ENCODE assay signal across 12 mouse cellular contexts in the genomic region with DNA sequence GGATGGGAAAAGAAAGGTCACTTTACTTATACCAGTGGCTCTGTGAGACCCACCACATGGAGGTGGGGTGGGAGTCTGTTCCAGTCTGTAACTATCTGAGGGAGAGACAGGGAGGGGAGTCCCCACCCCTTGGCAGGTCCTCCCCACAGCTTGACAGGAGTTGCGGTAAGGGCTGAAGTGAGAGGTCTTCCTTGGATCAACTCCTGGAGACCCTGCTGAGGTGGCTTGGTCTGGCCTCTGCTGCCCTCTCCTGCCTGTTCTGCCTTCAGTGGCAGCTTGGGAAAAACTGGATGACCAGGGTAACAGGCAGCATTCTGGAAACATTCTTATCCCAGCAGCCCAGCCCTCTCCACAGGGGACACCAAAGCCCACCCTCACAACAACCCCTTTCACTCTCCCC. TPM values are rescaled to one million over a fixed set of nuclear protein-coding genes. Genes with fewer than 3 reads are reported as not detected.
DNase-seq lines count a peak whose midpoint lies in the region; ATAC-seq and TF ChIP-seq lines count a peak whose summit lies in the region.
"Had no signal": no experiment of that assay in that cellular context is flagged by ENCODE, and none has a peak within 500 bp of the region (broad histone marks: within the 10 kb centered on the region; RNA-seq: fewer than 3 reads in every experiment).

No protein-coding gene starts in this region.

- H3K4me2 ChIP-seq in midbrain, embryonic 11.5 days, result no peak overlapping the region
- H3K4me2 ChIP-seq in midbrain, embryonic 13.5 days (replicated peaks), result no peak overlapping the region
- no peak overlapping the region for H3K4me2 ChIP-seq in embryonic facial prominence, embryonic 12.5 days (replicated peaks)
- peak overlapping the region; percentile 78 for H3K4me2 ChIP-seq in stomach, embryonic 14.5 days (replicated peaks; ENCODE audit: low read depth, low read length)

- H3K9me3 ChIP-seq in midbrain, embryonic 11.5 days (ENCODE audit: control insufficient read depth, low read length), result no peaks in the 10 kb centered on the region
- H3K9me3 ChIP-seq in midbrain, embryonic 13.5 days, result no peaks in the 10 kb centered on the region
- H3K9me3 ChIP-seq in embryonic facial prominence, embryonic 12.5 days, result no peaks in the 10 kb centered on the region
- no peaks in the 10 kb centered on the region for H3K9me3 ChIP-seq in stomach, embryonic 14.5 days (ENCODE audit: control insufficient read depth, low read depth, low read length)

- H3K4me1 ChIP-seq in kidney, adult 2 months (ENCODE audit: control insufficient read depth, insufficient read depth, low read length), result no peaks in the 10 kb centered on the region
- no peaks in the 10 kb centered on the region for H3K4me1 ChIP-seq in midbrain, embryonic 11.5 days (ENCODE audit: control insufficient read depth, insufficient read depth, low read length)
- no peaks in the 10 kb centered on the region for H3K4me1 ChIP-seq in midbrain, embryonic 13.5 days (replicated peaks)
- peaks cover 9% of the 10 kb centered on the region for H3K4me1 ChIP-seq in embryonic facial prominence, embryonic 12.5 days
- peaks cover 13% of the 10 kb centered on the region for H3K4me1 ChIP-seq in stomach, embryonic 14.5 days (ENCODE audit: control insufficient read depth, insufficient read depth, low read length)

- peaks cover 2% of the 10 kb centered on the region; the same call in 1 of the 2 replicates for H3K27me3 ChIP-seq in kidney, adult 2 months (replicated peaks; ENCODE audit: control insufficient read depth, insufficient read depth, low read length)
- peaks cover 73% of the 10 kb centered on the region for H3K27me3 ChIP-seq in midbrain, embryonic 11.5 days (ENCODE audit: control insufficient read depth, insufficient read depth, low read length)
- H3K27me3 ChIP-seq in midbrain, embryonic 13.5 days, result peaks cover 83% of the 10 kb centered on the region
- peaks cover 66% of the 10 kb centered on the region for H3K27me3 ChIP-seq in embryonic facial prominence, embryonic 12.5 days
- peaks cover 17% of the 10 kb centered on the region for H3K27me3 ChIP-seq in stomach, embryonic 14.5 days (ENCODE audit: control insufficient read depth, insufficient read depth, low read length)

- H3K9ac ChIP-seq in midbrain, embryonic 11.5 days (ENCODE audit: low read length), result no peak overlapping the region
- no peak overlapping the region for H3K9ac ChIP-seq in midbrain, embryonic 13.5 days (replicated peaks)
- no peak overlapping the region for H3K9ac ChIP-seq in embryonic facial prominence, embryonic 12.5 days
- H3K9ac ChIP-seq in stomach, embryonic 14.5 days (replicated peaks; ENCODE audit: low read depth, low read length), result peak overlapping the region; percentile 92

- 0% methylated on average over 1 of the region's 1 CpGs for WGBS in kidney, adult 2 months
- WGBS in midbrain, embryonic 11.5 days, result 0% methylated on average over 1 of the region's 1 CpGs
- 0% methylated on average over 1 of the region's 1 CpGs for WGBS in midbrain, embryonic 13.5 days
- 0% methylated on average over 1 of the region's 1 CpGs for WGBS in embryonic facial prominence, embryonic 12.5 days
- WGBS in stomach, embryonic 14.5 days, result 0% methylated on average over 1 of the region's 1 CpGs

- no peaks in the 10 kb centered on the region for H3K36me3 ChIP-seq in kidney, adult 2 months (ENCODE audit: control insufficient read depth, insufficient read depth, low read length)
- no peaks in the 10 kb centered on the region for H3K36me3 ChIP-seq in midbrain, embryonic 11.5 days (ENCODE audit: control insufficient read depth, insufficient read depth, low read length)
- no peaks in the 10 kb centered on the region for H3K36me3 ChIP-seq in midbrain, embryonic 13.5 days
- H3K36me3 ChIP-seq in embryonic facial prominence, embryonic 12.5 days, result no peaks in the 10 kb centered on the region
- peaks cover 8% of the 10 kb centered on the region; the same call in 1 of the 2 replicates for H3K36me3 ChIP-seq in stomach, embryonic 14.5 days (ENCODE audit: control insufficient read depth, insufficient read depth, low read length)

- H3K27ac ChIP-seq in kidney, adult 2 months (ENCODE audit: insufficient read depth, low read depth, low read length), result no peak overlapping the region
- no peak overlapping the region for H3K27ac ChIP-seq in midbrain, embryonic 11.5 days (ENCODE audit: low read depth, low read length)
- H3K27ac ChIP-seq in midbrain, embryonic 13.5 days, result no peak overlapping the region
- H3K27ac ChIP-seq in embryonic facial prominence, embryonic 12.5 days, result peak overlapping the region; percentile 14; the same call in 1 of the 2 replicates
- H3K27ac ChIP-seq in stomach, embryonic 14.5 days (ENCODE audit: low read length), result peak overlapping the region; percentile 69; the same call in 1 of the 2 replicates

- no peak for ATAC-seq in midbrain, embryonic 11.5 days (ENCODE audit: low FRiP score)
- ATAC-seq in midbrain, embryonic 13.5 days, result no peak
- ATAC-seq in embryonic facial prominence, embryonic 12.5 days (ENCODE audit: insufficient number of reproducible peaks, insufficient read depth, low FRiP score, low TSS enrichment), result no peak
- no peak for ATAC-seq in stomach, embryonic 14.5 days (ENCODE audit: insufficient number of reproducible peaks, insufficient read depth, low FRiP score, low read depth)
- ATAC-seq: activated CD4-positive, CD25-positive, alpha-beta regulatory T cell, adult 4 months had no signal

- TF ChIP-seq POLR2A in kidney, adult 2 months (IDR thresholded peaks at IDR 0.05; ENCODE audit: low read depth, low read length), result no peak

- H3K4me3 ChIP-seq in kidney, adult 2 months (ENCODE audit: insufficient read depth, low read depth, low read length), result no peak overlapping the region
- no peak overlapping the region for H3K4me3 ChIP-seq in midbrain, embryonic 11.5 days (ENCODE audit: low read depth, low read length)
- H3K4me3 ChIP-seq in midbrain, embryonic 13.5 days (replicated peaks), result no peak overlapping the region
- no peak overlapping the region for H3K4me3 ChIP-seq in embryonic facial prominence, embryonic 12.5 days
- no peak overlapping the region for H3K4me3 ChIP-seq in stomach, embryonic 14.5 days (ENCODE audit: low read depth, low read length)

- no peak for DNase-seq in kidney, adult 2 months
- no peak for DNase-seq in kidney, postnatal 14 days
- DNase-seq in midbrain, embryonic 11.5 days (ENCODE audit: low spot score, missing footprints), result peak; percentile 89
- no peak for DNase-seq in layer of hippocampus, postnatal 36 days
- no peak for DNase-seq in c-Kit-positive CD71-positive TER-119-positive erythroid progenitor cells, embryonic 14.5 days (ENCODE audit: low spot score)
- DNase-seq: kidney, adult 9 months; right cerebral cortex, postnatal 25 days had no signal

- peak; percentile 24; the same call in 1 of the 2 replicates for TF ChIP-seq CTCF in kidney, adult 2 months (conservative IDR thresholded peaks at IDR 0.05; ENCODE audit: insufficient read depth, insufficient read length, low read depth, low read length)

RNA-seq across cellular contexts. Expression of a gene that starts 6.5 kb away (rescaled TPM):
- 0.52 and 0.69 TPM in 2 replicates for polyA plus RNA-seq in kidney, adult 2 months (2012; rRNA removed)
- 0.17 and 0.20 TPM in 2 replicates for polyA plus RNA-seq in midbrain, embryonic 11.5 days (2014; fragmentation: Nextera tagmentation; extraction: Ambion mirVana)
- polyA plus RNA-seq in midbrain, embryonic 13.5 days (2015; fragmentation: Nextera tagmentation; extraction: Ambion mirVana), result 0.39 and 0.71 TPM in 2 replicates
- polyA plus RNA-seq in embryonic facial prominence, embryonic 12.5 days (2016; fragmentation: Nextera tagmentation; extraction: Ambion mirVana), result 35.0 and 35.9 TPM in 2 replicates
- polyA plus RNA-seq in stomach, embryonic 14.5 days (2014; fragmentation: Nextera tagmentation; extraction: Ambion mirVana), result 147 and 163 TPM in 2 replicates
- under 1 TPM; 0.50 to 0.66 TPM for total RNA-seq in layer of hippocampus, postnatal 36 days (2021)
- total RNA-seq: megakaryocyte progenitor cell, adult 5-6 weeks had no signal
- polyA plus RNA-seq: activated CD4-positive, CD25-positive, alpha-beta regulatory T cell, adult 4 months had no signal

RNA-seq across cellular contexts. Expression of a gene that starts 17.5 kb away (rescaled TPM):
- 44.3 and 51.4 TPM in 2 replicates for polyA plus RNA-seq in kidney, adult 2 months (2012; rRNA removed)
- polyA plus RNA-seq in midbrain, embryonic 11.5 days (2014; fragmentation: Nextera tagmentation; extraction: Ambion mirVana), result 47.4 and 50.4 TPM in 2 replicates
- polyA plus RNA-seq in midbrain, embryonic 13.5 days (2015; fragmentation: Nextera tagmentation; extraction: Ambion mirVana), result 57.8 and 60.7 TPM in 2 replicates
- 66.9 and 75.0 TPM in 2 replicates for polyA plus RNA-seq in embryonic facial prominence, embryonic 12.5 days (2016; fragmentation: Nextera tagmentation; extraction: Ambion mirVana)
- polyA plus RNA-seq in stomach, embryonic 14.5 days (2014; fragmentation: Nextera tagmentation; extraction: Ambion mirVana), result 65.9 and 66.6 TPM in 2 replicates
- 10 to 100 TPM; 31.8 to 36.9 TPM for total RNA-seq in layer of hippocampus, postnatal 36 days (2021)

RNA-seq across cellular contexts. Expression of a gene that starts 25.3 kb away (rescaled TPM):
- 5.8 and 7.4 TPM in 2 replicates for polyA plus RNA-seq in kidney, adult 2 months (2012; rRNA removed)
- polyA plus RNA-seq in midbrain, embryonic 11.5 days (2014; fragmentation: Nextera tagmentation; extraction: Ambion mirVana), result 7.0 and 7.1 TPM in 2 replicates
- polyA plus RNA-seq in midbrain, embryonic 13.5 days (2015; fragmentation: Nextera tagmentation; extraction: Ambion mirVana), result 1.3 and 1.9 TPM in 2 replicates
- polyA plus RNA-seq in embryonic facial prominence, embryonic 12.5 days (2016; fragmentation: Nextera tagmentation; extraction: Ambion mirVana), result 26.8 and 29.8 TPM in 2 replicates
- polyA plus RNA-seq in stomach, embryonic 14.5 days (2014; fragmentation: Nextera tagmentation; extraction: Ambion mirVana), result 0.20 and 0.56 TPM in 2 replicates
- 1 to 10 TPM in 1 of 2 experiments, under 1 TPM in 1; 0.20 to 1.1 TPM for total RNA-seq in layer of hippocampus, postnatal 36 days (2021)
- total RNA-seq: megakaryocyte progenitor cell, adult 5-6 weeks had no signal
- polyA plus RNA-seq: activated CD4-positive, CD25-positive, alpha-beta regulatory T cell, adult 4 months had no signal

RNA-seq across cellular contexts. Expression of a gene that starts 37.0 kb away (rescaled TPM):
- 0.75 and 1.2 TPM in 2 replicates for polyA plus RNA-seq in kidney, adult 2 months (2012; rRNA removed)
- 0.46 and 0.79 TPM in 2 replicates for polyA plus RNA-seq in midbrain, embryonic 11.5 days (2014; fragmentation: Nextera tagmentation; extraction: Ambion mirVana)
- polyA plus RNA-seq in midbrain, embryonic 13.5 days (2015; fragmentation: Nextera tagmentation; extraction: Ambion mirVana), result 0.12 and 0.13 TPM in 2 replicates
- polyA plus RNA-seq in embryonic facial prominence, embryonic 12.5 days (2016; fragmentation: Nextera tagmentation; extraction: Ambion mirVana), result 4.6 and 5.2 TPM in 2 replicates
- 6.9 and 7.0 TPM in 2 replicates for polyA plus RNA-seq in stomach, embryonic 14.5 days (2014; fragmentation: Nextera tagmentation; extraction: Ambion mirVana)
- not detected for total RNA-seq in layer of hippocampus, postnatal 36 days (2021)
- total RNA-seq: megakaryocyte progenitor cell, adult 5-6 weeks had no signal
- polyA plus RNA-seq: activated CD4-positive, CD25-positive, alpha-beta regulatory T cell, adult 4 months had no signal

Comparison
In these comparisons a context has a peak if more than half of its experiments do, and no peak if none do; other contexts are left out.
1. H3K27ac ChIP-seq: peak in embryonic facial prominence, embryonic 12.5 days (single experiment) and stomach, embryonic 14.5 days (single experiment); none in kidney, adult 2 months (single experiment), midbrain, embryonic 11.5 days (single experiment) and midbrain, embryonic 13.5 days (single experiment).
2. RNA of a gene that starts 6.5 kb away (polyA plus RNA-seq): 147 to 163 TPM in stomach, embryonic 14.5 days and 35.0 to 35.9 TPM in embryonic facial prominence, embryonic 12.5 days; 0.52 to 0.69 TPM in kidney, adult 2 months, 0.39 to 0.71 TPM in midbrain, embryonic 13.5 days and 0.17 to 0.20 TPM in midbrain, embryonic 11.5 days; every median in the first group is over 10 times any median in the second.